Mouse (Mus musculus) G1E (cell line): ENCODE measurements around the gene Rftn1.

Source experiments
- CTCF ChIP-seq: IDR thresholded peaks from 2 replicates; pipeline ENCODE4 v1.5.1; 2012; ENCODE audit warnings: low read depth, low read length, inconsistent platforms, mixed read lengths
- GATA1 ChIP-seq: IDR thresholded peaks from 2 replicates; pipeline ENCODE4 v1.6.1; 2012; ENCODE audit warnings: borderline replicate concordance, low read length, inconsistent platforms, mixed read lengths
- POLR2AphosphoS5 ChIP-seq: IDR thresholded peaks from 2 replicates; pipeline ENCODE4 v1.6.1; 2012; ENCODE audit warnings: low read depth, low read length, inconsistent platforms; ENCODE audit not compliant: insufficient replicate concordance

DNA sequence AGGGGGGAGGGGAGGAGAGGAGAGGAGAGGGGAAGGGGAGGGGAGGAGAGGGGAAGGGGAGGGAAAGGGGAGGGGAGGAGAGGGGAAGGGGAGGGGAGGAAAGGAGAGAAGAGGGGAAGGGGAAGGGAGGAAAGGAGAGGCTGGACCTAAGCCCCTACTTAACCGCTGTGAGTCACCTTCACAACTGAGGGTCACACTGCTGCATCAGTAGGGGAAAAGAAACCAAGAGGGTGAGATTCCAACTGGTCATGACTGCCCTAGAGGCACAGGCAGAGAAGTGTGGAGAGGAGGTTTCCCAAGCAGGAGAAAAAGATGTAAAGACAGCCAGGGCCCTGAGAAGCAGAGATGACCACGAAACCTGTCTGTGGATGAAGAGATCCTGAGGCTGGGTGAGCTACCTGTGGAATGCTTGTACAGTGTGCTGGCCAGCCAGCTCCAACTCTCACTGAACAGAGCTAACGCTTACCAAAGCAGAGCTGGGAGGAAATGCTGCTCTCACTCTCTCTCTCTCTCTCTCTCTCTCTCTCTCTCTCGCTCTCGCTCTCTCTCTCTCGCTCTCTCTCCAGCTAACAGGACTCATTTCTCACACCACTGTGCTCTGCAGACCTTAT is 19.4 kb downstream of the Rftn1 start:
- no peak for TF ChIP-seq CTCF
- TF ChIP-seq GATA1, result no peak
- no peak for TF ChIP-seq POLR2AphosphoS5
